Mouse (Mus musculus) thymus, adult 2 months (tissue): ENCODE measurements at regions not wholly inside any gene's neighbourhood (a gene's known extent, or its start where the extent isn't known, plus 50 kb on each side); places are given as distances from the start of the nearest gene placed in this dataset.

ENCODE experiments used
- CTCF ChIP-seq: fragments of 200-500 bp; IDR thresholded peaks from 2 replicates; pipeline ENCODE4 v1.5.1; 2012; ENCODE audit warnings: mild to moderate bottlenecking, control low read depth, low read length, moderate library complexity, borderline replicate concordance; ENCODE audit not compliant: control insufficient read depth, poor library complexity, insufficient read depth; ENCODE audit errors: extremely low read depth
- POLR2A ChIP-seq: fragments of 200-500 bp; IDR thresholded peaks from 2 replicates; pipeline ENCODE4 v1.6.1; 2012; ENCODE audit warnings: mild to moderate bottlenecking, low read length, control low read depth, moderate library complexity; ENCODE audit not compliant: control insufficient read depth, poor library complexity, insufficient read depth; ENCODE audit errors: extremely low read depth

GRCm38 (mm10) chr2:137419678-137420077, 303.2 kb upstream of the Jag1 start:
- TF ChIP-seq CTCF: no peak
- TF ChIP-seq POLR2A: no peak
